Mouse (Mus musculus) R1 (cell line): ENCODE results near the gene Gm11114.

ENCODE experiments used
- DNase-seq: peaks from one replicate; pipeline ENCODE4 v3.0.0-alpha.2; 2018; ENCODE audit warnings: low read depth, low spot score

Gm11114 gene

DNA sequence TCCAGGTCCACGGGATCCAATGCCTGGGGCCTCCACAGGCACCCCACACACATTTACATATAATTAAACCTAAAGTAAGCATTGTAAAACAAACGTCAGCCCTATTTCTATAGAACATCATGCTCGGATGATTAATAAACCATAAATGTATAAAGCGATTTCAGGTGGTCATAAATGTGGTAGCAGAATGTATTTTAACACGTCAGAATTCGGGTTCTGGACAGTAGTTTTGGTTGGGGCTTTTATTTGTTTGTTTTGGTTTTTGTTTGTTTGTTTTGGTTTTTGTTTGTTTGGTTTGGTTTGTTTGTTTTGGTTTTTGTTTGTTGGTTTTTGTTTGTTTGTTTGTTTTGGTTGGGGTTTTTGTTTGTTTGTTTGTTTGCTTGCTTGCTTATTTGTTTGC is at the start of gene Gm11114:
Gene Gm11114, plus strand, starts transcription at position 301 of the 400 bp plus-strand sequence.
- no peak for DNase-seq

DNA sequence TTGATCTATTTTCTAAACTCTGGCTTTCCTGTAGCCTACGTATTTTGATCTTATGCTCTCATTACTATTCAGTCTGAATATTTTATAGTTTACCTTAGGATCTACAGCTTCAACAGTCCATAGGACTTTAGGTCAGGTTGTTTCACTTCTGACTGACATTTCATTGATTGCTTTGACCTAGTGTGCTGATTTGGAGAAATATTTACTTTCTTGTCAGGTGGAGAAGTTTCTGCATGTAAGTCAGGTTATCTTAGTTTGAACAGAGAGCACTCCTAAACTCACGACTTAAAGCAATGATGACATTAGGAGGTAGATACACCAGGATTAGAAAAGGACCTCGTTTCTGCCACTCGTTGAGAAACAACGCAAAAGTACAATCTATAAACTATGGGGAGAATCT is 45.7 kb upstream of the Gm11114 start:
- DNase-seq, result no peak

DNA sequence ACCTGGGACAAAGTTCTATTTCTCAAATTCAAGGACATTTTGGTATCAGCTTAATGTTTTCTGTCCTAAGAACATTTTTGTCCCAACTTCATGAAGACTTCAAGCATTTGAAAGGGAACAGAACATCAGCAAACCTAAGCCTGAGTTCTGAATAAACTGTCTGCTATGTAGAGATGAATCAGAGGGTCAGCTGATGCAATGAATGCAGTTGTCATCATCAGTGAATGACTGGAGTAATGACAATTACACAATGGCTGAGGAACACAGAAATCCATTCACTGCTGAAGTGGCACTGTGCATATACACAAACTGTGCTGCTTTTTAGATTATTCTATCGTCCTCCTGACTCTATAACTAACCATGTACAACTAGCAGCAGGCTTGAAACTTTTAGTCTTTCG is 38.5 kb upstream of the Gm11114 start:
- no peak for DNase-seq

DNA sequence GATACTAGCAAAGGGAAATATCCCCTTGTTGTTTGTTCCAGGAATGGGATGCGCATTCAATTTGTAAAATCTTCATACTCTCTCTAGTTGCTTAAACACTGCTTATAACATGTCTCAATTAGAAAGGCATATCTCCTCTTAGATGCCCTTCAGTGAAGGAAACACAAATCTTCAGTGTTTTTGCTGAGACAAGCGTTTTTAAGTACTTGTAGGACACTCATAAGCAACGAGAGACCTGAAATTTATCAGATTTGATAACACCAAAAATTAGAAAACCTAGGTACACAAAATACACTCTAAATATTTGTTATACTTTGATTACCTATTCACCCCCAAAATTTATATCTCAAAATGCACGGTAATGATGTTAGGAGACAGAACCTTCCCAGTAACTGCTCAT is 9.7 kb upstream of the Gm11114 start:
- DNase-seq, result no peak

DNA sequence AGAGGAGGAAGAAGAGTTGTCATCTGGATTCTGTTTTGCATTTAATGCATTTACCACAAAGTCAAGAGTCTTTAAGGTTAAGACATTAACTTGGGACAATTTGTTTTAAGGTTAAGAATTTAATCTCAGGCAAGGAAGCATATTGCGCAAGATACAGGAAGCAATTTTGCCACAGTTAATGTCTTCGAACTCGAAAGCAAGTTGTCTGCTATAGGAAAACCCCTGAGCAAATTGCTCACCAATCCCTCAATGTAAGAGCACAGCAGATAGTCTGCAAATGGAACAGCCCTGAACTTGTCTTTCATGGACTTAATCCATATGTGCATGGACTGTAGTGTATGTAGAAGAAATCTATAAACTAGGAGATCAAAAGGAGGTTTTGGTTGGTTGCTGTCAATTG is 9.2 kb upstream of the Gm11114 start:
- DNase-seq, result no peak

DNA sequence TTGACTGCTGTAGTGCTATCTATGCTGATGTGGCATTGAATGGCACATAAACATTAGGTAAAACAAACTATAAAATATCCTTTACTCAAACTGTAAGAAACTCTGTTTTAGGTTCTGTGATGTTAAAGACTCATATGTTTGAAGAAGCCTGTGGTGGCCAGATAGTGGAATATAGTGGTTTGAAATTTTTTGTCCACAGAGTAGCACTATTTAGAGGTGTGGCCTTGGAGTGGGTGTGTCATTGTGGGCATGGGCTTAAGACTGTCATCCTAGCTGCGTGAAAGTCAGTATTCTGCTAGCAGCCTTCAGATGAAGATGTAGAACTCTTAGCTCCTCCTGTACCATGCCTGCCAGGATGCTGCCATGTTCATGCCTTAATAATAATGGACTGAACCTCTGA is 3.5 kb downstream of the Gm11114 start:
- no peak for DNase-seq

DNA sequence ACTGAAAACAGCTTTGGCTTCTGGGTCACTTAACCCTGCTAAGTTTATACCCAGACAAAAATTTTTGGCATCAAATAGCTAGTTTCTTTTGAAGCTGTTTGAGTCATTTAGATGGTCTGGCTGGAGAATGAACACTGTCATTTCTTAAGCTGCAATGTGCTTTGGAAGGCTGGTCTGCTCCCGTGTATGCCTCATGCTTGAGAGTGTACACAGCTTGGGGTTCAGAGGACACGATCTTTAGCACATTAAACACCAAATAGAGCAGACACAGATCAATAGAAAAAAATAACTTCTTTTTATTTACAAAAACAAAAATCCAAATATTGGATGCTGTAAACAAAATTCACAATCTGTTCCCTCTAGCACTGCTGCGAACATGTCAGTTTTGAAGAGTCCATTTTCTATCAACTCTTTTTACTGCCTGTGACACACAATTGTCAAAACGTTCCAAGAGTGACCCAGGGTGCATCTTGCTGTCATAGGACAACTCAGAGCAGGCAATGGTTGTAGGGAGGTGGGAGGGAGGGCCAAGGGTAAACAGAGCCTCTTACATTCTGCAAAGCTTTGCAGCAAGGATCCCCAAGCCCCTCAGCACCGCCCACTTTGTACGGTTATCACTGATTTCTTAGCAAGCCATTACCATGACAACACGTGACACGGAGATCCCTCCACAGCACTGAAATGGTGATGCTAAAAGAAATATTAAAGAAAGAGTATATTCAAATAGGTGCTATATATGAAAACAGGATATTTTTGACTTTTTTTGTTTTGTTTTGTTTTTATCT is 7.8 kb downstream of the Gm11114 start:
- no peak for DNase-seq

DNA sequence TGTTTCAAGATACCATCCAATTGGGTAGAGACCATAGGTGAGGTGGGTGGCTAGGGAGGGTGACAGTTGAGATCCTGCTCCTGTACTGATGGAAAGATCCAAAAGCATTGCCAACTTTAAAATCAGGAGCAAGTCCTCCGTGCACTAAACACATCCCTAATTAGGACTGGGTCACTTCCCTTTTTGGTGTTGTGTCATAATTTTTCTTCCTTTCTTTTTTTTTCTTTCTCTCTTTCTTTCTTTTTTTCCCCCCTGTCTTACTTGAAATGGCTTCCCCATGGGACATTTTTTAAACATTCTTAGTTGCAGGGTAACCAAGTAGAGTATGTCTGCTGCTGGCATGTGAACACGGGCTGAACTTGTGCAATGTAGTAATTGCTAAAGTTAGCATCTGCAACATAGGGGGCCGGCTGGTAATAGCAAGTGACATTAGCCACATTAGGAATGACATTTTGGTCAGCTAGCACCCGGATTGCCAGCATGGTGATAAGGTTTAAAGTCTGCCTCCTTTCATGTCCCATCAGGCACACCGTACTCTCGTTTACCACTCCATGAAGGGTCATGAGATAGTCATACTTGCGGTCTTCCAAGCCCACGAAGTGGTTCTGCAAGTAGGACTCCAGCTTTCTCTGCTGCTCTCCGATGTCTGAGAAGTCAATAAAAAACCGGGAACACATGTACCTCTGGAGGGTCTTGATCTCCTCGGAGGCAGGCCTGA is 11.7 kb downstream of the Gm11114 start:
- DNase-seq, result no peak

DNA sequence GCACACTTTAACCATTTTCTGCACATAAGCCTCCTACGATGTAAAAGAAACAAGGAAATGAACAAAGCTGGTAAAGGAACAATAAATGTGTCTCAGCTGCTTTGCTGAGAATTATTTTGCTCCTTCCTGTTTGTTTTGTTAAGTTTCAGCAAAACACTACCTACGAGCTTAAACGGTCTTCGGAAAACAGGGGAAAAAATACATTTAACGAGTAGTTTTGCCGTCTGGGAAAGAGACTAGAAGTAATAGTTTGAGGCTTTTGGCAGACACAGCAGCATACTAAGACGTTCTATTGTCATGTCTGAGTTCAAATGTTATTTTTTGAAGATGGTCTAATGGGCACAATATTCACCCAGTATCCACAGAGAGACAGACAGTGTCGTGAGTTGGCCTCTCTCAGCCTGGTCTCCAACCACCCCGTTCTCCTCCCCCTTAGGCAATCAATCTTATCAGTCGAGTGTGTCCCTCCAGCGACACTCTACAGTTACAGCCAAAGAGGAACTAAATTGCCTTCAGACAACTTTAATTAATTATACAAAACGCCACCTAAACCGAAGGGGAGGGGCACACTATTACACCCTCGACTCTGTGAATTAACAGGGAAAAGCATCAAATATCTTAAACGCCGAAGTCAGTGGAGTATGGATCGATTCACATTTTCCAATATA is 12.8 kb downstream of the Gm11114 start:
- DNase-seq, result no peak

DNA sequence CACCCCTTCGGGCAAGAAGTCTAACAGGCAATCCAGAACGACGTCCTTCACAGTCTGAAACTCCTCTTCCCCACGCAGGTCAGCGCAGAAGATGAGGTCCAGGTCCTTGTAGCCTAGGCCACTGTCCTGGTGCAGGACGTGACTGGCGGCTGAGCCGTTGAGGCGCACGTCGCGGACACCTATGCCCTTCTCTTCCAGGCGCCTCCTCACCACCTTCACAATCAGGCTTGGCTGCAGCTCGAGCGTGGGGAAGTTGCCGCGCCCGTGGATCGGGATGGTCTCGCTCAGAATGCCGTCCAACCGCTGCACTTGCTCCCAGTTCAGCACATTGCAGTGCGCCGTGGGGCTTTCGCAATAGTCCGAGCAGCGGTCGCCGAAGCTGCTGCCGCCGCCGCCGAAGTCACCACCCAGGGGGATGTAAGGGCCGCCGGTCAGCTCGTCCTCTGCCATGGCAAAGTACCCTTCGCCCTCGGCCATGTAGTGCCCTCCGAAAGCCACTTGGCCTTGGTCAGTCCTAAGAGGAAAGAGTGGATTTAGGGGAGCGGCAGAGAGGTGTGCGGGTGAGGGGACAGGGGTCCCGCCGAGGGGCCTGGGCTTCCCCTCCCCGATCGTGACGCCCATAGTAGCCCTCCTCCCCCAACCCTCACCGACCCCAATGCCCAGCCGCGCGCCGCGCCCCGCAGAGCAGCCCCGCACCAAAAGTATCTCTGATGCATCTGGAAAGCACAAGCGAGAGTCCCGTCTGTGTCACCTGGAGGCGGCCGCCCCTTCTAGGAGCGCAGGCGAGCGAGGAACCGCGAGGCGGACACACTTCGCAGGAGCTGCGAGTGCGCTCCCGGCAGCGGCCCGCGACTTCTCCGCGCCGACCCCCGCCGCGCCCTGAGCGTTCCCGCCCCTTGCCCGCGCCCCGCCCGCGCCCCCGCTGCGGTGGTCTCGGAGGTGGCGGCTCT is 14.0 kb downstream of the Gm11114 start:
- peak; percentile 48 for DNase-seq

DNA sequence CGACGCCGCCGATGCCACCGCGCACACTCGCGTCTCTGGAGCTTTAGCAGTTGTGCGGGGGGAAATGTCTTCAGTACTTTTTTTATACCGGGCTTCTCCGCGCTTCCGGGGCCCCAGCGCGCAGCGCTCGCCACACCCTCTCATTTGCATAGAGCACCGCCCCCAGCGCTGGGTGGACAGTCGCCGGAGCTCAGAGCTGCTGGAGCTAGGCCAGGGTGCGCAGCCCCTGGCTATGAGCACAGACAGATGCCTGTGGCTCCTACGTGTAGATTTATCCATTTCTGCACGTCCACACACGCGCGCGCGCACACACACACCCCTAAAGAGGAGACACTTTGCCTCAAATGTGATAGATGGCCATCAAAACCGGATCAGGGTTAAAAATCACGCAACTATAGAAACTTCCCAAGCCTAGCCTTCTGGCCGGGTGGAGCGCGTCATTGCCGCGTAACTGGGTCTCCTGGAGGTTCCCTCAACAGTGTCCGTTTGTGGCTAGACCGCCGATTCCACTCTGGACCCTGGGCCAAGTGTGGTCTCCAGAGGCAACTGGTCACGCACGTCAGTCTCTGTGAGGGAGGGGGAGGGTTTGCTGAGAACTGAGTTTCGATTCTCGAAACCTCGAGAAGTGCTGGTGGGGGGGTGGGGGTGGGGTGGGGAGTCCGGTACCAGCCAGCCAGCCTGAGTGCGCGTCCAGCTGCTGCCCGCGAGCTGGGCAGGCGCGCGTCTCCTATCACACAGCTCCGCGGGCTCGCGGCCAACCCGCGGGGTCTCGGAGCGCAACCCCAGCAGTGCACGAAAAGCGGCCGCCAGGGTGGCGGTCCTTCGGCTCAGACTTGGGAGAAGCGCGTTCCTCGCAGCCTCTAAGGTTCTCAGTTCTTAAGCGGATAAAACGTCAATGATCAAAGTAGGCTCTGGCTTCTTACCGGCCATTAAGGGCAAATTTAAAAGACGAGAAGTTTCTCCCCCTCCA is 15.0 kb downstream of the Gm11114 start, which contains the start of gene Tent5a:
Gene Tent5a, minus strand, starts transcription at position 107 of the 970 bp plus-strand sequence.
- peak; percentile 72 for DNase-seq

DNA sequence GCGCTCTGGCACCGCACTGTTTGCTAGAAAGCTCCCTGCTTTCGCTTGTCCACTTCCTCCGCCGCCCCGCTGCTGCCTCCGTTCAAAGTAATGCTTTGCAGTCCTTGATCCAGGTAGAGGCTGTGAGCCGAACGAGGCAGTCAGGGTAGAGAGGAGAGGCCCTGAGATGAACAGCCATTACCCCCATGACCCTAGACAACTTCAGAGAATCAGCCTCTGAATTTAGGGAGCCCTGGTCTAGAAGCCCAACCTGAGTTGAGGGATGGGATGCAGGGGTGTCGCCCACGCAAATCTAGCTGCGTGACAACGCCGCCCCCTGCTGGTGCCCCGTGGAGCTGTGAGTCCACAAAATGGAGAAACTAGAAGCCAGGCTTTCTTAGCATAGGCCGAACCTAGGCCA is 15.7 kb downstream of the Gm11114 start:
- peak; percentile 76 for DNase-seq

DNA sequence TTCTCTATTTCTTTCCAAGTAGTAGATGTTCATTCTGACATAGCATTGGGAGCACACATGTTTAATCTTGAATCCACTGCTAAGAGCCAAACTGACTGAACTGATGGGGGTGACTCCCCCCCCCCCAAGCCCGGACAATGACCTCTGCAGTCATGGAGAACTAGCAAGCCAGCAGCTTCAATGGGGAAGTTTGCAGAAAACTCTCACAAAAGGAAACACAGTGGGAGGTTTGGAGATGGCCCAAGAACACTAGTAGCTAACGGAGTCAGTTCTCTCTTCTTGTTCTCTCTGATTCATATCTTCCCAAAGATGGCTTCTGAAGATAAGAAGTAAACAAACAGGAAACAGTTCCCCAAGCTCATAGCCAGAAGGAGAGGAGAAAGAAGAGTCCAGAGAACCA is 18.9 kb downstream of the Gm11114 start:
- DNase-seq, result no peak

DNA sequence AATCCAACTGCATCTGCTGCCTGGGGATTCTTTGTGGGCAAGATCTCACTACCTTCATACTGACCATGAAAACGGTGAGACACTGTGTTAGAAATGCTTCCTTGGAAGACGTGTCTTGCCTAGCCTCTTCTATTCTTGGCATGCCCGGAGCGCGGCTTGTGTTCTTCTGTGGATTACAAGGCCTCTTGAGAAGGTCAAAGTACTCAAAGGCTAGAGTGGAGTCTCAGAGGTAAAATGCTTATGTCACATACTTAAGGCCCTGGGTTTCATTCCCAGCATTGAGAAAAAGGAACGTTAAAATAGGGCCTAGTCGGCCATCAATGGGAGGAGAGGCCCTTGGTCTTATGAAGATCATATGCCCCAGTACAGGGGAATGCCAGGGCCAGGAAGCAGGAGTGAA is 23.5 kb downstream of the Gm11114 start:
- no peak for DNase-seq

DNA sequence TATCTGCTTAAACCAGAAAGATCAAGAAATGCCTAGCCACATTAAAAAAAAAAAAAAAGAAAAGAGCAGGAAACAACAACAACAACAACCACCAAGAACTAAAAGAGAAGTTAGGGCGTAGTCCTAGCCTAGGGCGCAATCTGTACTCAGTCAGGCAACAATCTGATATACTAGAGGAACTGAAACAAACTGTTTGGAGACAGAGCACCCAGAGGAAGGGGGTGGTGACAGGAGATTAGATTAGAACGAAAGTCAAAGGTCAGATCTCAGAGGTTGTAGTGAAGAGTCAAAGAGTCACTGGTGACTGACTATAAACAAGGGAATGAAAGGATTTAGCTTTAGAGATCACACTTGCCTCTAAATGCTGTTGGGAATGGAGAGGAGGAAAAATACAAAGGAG is 27.7 kb downstream of the Gm11114 start:
- DNase-seq, result no peak

DNA sequence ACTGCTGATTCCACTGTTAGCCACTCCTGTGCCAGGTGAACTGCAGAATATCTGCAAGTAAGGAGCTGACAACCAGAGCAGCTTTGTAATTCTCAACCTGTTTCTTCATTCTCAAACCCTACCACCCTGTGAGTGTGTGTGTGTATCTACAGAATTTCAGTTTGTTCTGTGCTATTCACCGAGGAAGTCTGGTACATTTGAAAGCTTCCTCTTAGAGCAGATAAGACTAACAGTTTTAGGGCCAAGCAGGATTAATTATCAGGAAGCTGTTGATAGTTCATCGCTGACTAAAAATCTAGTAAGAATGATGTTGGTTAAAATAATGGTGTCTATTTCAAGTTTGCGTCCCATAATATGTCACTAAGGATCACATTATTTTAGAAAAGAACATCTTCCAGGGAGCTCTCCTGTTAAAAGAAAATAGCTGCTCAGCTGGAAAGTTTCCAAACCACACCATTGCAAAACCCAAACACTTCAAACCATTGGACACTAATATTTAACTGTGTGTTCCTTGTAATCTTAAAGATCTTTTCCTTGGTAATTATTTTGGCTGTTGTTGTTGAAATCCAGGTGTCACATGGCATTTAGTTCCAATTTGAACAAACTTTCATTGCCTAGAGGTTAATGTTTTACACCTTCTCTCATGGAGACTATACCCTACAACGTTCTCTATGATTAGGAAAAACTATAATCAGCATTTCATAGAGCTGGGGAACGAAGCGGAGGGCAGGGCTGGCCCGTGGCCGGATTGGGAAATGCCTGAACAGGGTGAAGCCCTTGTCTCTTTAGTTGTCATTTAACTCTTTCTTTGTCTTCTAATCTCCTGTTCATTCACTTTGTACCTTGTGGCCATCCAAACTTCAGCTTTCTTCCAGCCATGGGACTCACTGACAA is 30.6 kb downstream of the Gm11114 start:
- no peak for DNase-seq

DNA sequence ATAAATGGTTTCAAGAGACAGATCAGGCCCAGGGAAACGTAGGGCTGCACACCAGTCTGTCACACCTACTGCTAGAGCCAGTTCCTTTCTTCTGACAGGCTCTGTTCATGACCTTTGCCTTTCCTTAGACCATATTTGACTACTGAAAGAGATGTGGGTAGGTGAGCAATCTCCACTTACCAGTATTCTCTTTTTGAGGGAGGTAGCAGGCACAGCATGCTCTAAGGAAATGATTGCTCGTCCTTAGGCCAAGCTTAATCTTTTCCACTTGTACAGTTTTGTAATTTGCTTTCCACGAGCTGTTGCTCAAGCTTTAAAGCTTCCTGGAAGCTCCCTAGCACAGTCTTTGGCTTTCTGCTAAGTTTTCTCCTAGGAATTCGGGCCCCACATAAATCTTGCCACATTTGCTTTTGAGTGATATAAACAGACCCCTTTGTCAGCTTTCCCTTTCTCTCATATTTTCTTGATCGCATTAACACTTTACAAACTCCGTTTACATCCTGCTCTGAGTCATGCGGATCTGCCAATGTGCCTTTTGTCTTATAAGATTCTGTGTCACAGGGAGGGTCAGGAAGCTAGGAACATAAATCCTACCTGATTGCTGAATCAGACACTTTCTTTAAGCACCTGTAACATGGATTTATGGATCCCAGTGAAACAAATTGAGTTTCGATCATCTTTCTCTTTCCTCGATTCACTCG is 35.4 kb downstream of the Gm11114 start:
- no peak for DNase-seq

DNA sequence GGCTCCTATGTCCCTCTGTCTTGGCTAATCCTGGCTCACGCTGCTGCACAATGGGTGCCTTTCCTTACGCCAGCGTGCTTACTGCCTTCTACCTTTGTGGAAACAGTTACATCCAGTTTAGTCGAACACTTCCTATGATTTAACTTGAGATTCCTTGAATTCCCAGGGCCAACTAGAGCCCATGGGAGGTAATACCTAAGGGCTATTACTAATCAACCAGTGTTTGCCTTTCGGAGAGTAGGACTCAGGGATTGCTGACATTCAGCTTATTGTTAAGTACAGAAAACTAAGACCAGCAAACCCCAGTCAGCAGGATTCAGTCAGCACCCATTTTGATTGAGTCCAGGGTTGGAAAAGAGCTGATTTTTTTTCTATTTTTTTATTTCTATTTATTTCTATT is 43.0 kb downstream of the Gm11114 start:
- DNase-seq, result no peak
